Mouse (Mus musculus): ENCODE results near the gene Dusp3. TPM values are rescaled to one million over a fixed set of nuclear protein-coding genes. Genes with fewer than 3 reads are reported as not detected.
"Not testable (repeated sequence)": the region's sequence is repeated elsewhere in the genome, so short reads cannot be mapped to it uniquely, and the experiment has no call there.

The Dusp3 gene
- total and polyA plus RNA-seq, 2 experiments: 15.8 to 38.7 TPM

DNA sequence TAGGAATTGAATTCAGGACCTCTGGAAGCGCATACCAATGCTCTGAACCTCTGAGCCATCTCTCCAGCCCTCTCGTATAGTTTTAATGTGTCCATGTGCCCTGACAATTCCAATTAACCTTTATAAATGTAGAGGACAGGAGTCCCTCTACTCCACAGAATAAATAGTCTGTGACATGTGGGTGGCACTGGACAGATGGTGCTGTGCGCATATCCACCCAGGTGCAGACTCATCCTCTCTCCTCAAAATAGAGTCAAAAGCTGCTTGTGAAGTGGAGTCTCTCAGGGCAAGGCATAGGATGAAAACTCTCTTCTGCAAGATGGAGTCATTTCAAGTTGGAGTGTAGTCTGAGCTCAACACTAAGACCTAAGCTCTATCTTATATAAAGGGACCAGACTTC is 3.4 kb upstream of the Dusp3 start:
- Histone ChIP-seq H3K79me2 (ENCODE audit: control insufficient read depth, insufficient read depth, low read length) (no peaks in the 10 kb centered on the region), H3K36me3 (ENCODE audit: control insufficient read depth, insufficient read depth, low read length) (no peaks in the 10 kb centered on the region), H3K4me1 (ENCODE audit: control insufficient read depth, insufficient read depth, low read length) (peaks cover 9% of the 10 kb centered on the region; the same call in 1 of the 2 replicates), H3K27me3 (ENCODE audit: control insufficient read depth, insufficient read depth, low read length) (no peaks in the 10 kb centered on the region), H3K9ac (ENCODE audit: low read depth, low read length) (no peak overlapping the region), H3K27ac (replicated peaks; ENCODE audit: insufficient read depth, low read depth, low read length) (no peak overlapping the region), H3K4me3 (ENCODE audit: insufficient read depth, low read depth, low read length) (no peak overlapping the region)
- WGBS: 94% methylated on average over 3 of the region's 3 CpGs
- DNase-seq (ENCODE audit: extremely low read depth, low read depth, low spot score): no peak
- TF ChIP-seq CTCF (IDR thresholded peaks at IDR 0.05; ENCODE audit: low read depth, low read length): no peak
- no peak for TF ChIP-seq POLR2A (IDR thresholded peaks at IDR 0.05; ENCODE audit: extremely low read depth, insufficient read depth, low read length)

DNA sequence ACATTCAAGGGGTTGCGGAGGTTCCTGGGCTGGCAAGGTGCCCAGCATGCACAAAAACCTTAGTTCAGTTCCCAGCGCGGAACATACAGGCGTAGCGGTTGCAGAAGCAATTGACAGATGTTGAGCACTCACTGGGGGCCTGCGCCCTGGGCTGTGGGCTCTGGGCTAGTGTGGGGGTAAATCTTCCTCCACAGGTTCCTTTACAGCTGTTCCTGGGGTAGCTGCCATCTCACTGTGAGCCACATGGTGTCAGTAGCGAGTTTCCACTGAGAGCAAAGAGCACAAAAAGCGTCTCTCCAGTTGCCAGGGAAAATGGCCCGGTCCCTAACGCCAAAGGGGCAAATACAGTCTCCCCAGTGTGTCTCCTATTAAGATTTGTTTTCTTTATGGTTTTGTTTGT is 823 bp downstream of the Dusp3 start:
- TF ChIP-seq CTCF (IDR thresholded peaks at IDR 0.05; ENCODE audit: low read depth, low read length) (peak; percentile 87), POLR2A (IDR thresholded peaks at IDR 0.05; ENCODE audit: extremely low read depth, insufficient read depth, low read length) (no peak)
- H3K36me3 ChIP-seq (ENCODE audit: control insufficient read depth, insufficient read depth, low read length): peaks cover 5% of the 10 kb centered on the region
- H3K9ac ChIP-seq (ENCODE audit: low read depth, low read length): no peak overlapping the region
- peaks cover 4% of the 10 kb centered on the region; the same call in 1 of the 2 replicates for H3K79me2 ChIP-seq (ENCODE audit: control insufficient read depth, insufficient read depth, low read length)
- peaks cover 12% of the 10 kb centered on the region; the same call in 1 of the 2 replicates for H3K4me1 ChIP-seq (ENCODE audit: control insufficient read depth, insufficient read depth, low read length)
- H3K4me3 ChIP-seq (ENCODE audit: insufficient read depth, low read depth, low read length): no peak overlapping the region
- WGBS: 2% methylated on average over 10 of the region's 10 CpGs
- H3K27me3 ChIP-seq (ENCODE audit: control insufficient read depth, insufficient read depth, low read length): no peaks in the 10 kb centered on the region
- no peak overlapping the region for H3K27ac ChIP-seq (replicated peaks; ENCODE audit: insufficient read depth, low read depth, low read length)
- peak; percentile 81 for DNase-seq (ENCODE audit: extremely low read depth, low read depth, low spot score)

DNA sequence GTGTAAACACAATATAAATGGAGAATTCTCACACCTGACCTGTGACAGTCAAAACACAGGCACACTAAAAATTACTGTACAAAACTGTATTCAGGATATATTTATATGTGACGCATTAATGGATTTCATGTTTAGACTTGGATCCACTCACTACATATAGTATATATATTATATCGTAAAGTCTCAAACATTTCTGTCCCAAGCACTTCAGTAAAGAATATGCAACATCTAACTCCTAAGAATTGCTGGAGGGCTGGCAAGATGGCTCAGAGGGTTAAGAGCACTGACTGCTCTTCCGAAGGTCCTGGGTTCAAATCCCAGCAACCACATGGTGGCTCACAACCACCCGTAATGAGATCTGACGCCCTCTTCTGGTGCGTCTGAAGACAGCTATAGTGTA is 1.4 kb downstream of the Dusp3 start:
- not testable (repeated sequence) for DNase-seq (ENCODE audit: extremely low read depth, low read depth, low spot score); H3K79me2 ChIP-seq (ENCODE audit: control insufficient read depth, insufficient read depth, low read length); H3K9ac ChIP-seq (ENCODE audit: low read depth, low read length); H3K27ac ChIP-seq (replicated peaks; ENCODE audit: insufficient read depth, low read depth, low read length); H3K4me3 ChIP-seq (ENCODE audit: insufficient read depth, low read depth, low read length); H3K27me3 ChIP-seq (ENCODE audit: control insufficient read depth, insufficient read depth, low read length)
- WGBS: 55% methylated on average over 6 of the region's 6 CpGs
- H3K36me3 ChIP-seq (ENCODE audit: control insufficient read depth, insufficient read depth, low read length): peaks cover 10% of the 10 kb centered on the region
- H3K4me1 ChIP-seq (ENCODE audit: control insufficient read depth, insufficient read depth, low read length): peaks cover 12% of the 10 kb centered on the region; the same call in 1 of the 2 replicates

DNA sequence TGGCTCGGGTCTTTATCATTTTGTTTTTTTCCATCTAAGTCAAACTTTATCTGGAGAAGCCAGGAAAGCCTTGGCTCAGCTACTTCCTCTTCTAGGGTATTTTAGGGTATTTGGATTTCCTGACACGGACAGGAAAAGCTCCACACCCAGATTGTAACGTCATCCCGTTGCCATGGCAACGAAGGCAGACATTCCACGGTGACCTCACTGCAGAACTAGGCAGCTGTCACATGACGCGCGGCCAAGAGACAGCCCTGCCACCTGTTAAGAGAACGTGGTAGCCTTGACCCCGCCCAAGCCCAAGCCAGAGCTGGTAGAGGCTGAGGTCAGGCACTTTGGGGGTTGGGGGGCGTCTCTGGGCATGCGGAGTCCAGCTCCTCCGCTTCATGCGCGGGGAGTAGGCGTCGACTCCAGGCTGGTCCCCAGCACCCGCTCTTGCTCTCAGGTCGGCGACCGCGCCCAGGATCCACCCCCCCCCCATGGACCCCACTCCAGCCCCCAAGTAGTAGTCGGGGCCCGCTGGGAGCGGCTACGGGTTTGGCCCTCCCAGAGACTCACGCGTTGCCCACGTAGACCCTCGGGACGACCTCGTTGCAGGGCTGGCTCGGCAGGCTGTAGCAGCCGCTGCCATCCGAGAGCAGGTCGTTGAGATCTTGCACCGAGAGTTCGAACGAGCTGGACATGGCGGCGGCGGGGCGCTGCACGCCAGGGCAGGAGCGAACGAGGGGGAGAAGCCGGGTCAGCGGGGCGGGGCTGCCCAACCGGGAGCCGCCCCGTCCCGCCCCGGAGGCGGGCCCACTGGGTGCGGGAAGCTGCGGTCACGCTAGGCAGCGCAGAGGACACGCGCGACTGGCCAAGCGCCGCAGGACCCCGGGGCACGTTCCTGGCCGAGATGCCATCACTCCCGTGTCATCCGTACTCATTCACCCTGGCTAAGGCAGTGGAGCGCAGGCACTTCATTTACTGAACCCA is 2.5 kb downstream of the Dusp3 start, which contains the start of gene Cfap97d1:
TSS of gene Cfap97d1 (plus strand) at position 226 of the 972 bp plus-strand sequence.
- TF ChIP-seq POLR2A (IDR thresholded peaks at IDR 0.05; ENCODE audit: extremely low read depth, insufficient read depth, low read length): peak; percentile 79; the same call in 1 of the 2 replicates
- no peak for TF ChIP-seq CTCF (IDR thresholded peaks at IDR 0.05; ENCODE audit: low read depth, low read length)
- under 1% methylated on average over 71 of the region's 71 CpGs for WGBS
- peaks cover 4% of the 10 kb centered on the region; the same call in 1 of the 2 replicates for H3K79me2 ChIP-seq (ENCODE audit: control insufficient read depth, insufficient read depth, low read length)
- H3K36me3 ChIP-seq (ENCODE audit: control insufficient read depth, insufficient read depth, low read length): peaks cover 14% of the 10 kb centered on the region
- H3K9ac ChIP-seq (ENCODE audit: low read depth, low read length): peak within 1 kb of the TSS; percentile 85
- H3K4me3 ChIP-seq (ENCODE audit: insufficient read depth, low read depth, low read length): peak within 1 kb of the TSS; percentile 68
- no peaks in the 10 kb centered on the region for H3K27me3 ChIP-seq (ENCODE audit: control insufficient read depth, insufficient read depth, low read length)
- H3K27ac ChIP-seq (replicated peaks; ENCODE audit: insufficient read depth, low read depth, low read length): peak within 1 kb of the TSS; percentile 65
- H3K4me1 ChIP-seq (ENCODE audit: control insufficient read depth, insufficient read depth, low read length): peaks cover 12% of the 10 kb centered on the region; the same call in 1 of the 2 replicates
- DNase-seq (ENCODE audit: extremely low read depth, low read depth, low spot score): peak; percentile 89

DNA sequence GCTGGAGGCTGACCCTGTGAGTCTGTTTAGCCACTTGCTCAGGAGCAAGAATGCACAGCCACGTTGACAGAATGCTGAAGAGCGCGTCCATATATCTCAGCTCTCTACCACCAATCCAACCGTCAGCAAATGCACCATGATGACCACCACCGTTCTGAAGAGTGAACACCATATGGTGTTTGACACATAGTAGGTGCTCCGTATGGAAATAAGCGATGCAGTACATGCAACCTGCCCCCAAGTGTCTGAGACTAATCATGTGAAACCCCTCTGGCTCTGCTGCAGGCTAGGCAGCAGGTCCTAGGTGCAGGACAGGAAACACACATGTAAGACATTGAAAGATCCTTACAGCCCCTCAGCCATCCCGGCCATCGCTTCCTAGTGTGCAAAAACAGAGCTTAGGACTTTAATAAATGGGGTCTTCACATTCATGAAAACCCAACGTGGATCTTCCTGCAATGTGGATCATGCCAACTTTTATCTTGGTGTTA is 3.3 kb downstream of the Dusp3 start:
- Histone ChIP-seq H3K9ac (ENCODE audit: low read depth, low read length) (peak overlapping the region; percentile 41; the same call in 1 of the 2 replicates), H3K4me1 (ENCODE audit: control insufficient read depth, insufficient read depth, low read length) (peaks cover 12% of the 10 kb centered on the region; the same call in 1 of the 2 replicates), H3K27ac (replicated peaks; ENCODE audit: insufficient read depth, low read depth, low read length) (peak overlapping the region; percentile 65), H3K27me3 (ENCODE audit: control insufficient read depth, insufficient read depth, low read length) (no peaks in the 10 kb centered on the region), H3K36me3 (ENCODE audit: control insufficient read depth, insufficient read depth, low read length) (peaks cover 20% of the 10 kb centered on the region), H3K79me2 (ENCODE audit: control insufficient read depth, insufficient read depth, low read length) (peaks cover 4% of the 10 kb centered on the region; the same call in 1 of the 2 replicates), H3K4me3 (ENCODE audit: insufficient read depth, low read depth, low read length) (peak overlapping the region; percentile 18)
- DNase-seq (ENCODE audit: extremely low read depth, low read depth, low spot score): no peak
- 59% methylated on average over 10 of the region's 10 CpGs for WGBS
- TF ChIP-seq CTCF (IDR thresholded peaks at IDR 0.05; ENCODE audit: low read depth, low read length): no peak
- no peak for TF ChIP-seq POLR2A (IDR thresholded peaks at IDR 0.05; ENCODE audit: extremely low read depth, insufficient read depth, low read length)

Data from liver, adult 2 months (tissue).